Mouse (Mus musculus): ENCODE results near the gene Vps33b.

Vps33b gene

DNA sequence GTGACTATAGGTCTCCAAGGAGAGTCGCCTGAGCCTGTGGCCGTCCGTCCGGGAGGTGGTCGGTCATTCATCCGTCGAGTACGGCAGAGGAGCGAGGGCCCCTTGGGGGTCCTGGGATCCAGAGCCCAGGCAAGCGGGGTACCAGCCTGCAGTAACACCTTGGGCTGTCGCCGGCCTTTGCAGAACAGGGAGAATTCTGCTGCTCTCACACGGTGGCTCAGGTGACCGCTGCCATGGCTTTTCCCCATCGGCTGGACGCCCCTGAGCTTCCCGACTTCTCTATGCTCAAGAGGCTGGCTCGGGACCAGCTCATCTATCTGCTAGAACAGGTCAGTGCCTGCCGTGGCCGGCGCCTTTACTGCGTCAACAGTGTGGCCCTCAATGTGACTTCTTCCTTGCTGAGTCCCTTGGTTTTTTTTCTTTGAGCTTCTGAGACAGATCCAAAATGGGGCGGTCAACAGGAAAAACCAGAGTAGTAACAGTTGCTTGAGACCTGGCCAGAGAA is 354 bp downstream of the Vps33b start:
- no peak for DNase-seq

DNA sequence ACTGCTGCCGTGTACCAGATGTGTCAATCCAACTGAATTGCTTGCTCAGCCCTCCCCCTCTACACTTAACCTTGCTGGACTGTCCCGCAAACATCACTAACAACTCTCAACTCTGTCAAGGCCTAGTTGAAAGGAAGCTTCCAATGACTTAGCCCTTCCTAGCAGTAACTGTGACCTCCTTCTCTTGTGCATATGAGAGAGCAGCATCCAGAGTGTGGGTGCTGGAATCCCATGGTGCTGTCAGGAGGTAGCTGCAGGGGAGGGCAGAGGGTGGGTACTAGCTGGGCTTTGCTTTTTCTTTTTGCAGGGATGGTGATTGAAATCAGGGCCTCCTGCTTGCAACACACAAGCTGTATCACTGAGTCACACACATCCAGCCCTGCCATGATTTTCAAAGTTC is 4.0 kb downstream of the Vps33b start:
- no peak for DNase-seq

DNA sequence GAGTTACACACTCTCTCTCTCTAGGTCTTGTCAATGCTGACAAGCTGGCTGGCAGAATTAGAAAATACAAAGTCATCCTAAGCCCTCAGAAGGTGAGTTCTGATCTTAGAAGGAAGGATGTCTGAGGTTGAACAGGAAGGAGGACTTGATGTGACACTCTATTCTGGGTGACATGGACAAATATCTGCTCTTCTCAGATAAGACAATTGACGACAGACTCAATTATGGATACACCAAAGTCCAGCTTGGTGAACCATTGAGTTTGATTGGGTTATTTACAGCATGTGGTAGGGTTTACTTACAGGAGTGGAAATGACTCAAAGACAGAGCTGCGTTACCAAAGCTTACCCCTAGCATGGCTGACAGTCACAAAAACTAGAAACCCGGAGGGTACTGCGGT is 6.9 kb downstream of the Vps33b start:
- no peak for DNase-seq

DNA sequence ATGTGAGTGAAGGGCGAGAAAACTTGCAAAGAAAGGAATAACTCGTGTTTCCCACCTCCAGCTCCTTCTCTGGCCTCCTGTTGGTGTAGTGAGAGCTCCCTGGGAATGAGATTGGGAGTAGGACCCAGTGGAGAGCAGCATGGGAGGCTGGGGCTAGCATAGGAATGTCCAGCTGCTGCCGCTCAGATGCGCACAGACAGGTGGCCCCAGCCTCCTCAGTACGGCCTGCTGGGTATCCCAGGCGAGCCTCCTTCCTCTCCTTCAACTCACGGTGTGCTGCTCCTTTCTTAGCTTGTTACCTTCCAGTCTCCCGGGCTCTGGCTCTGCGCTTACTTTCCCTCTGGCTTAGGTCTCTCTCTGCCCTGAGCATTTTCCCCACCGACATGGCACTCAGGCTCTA is 10.6 kb downstream of the Vps33b start:
- no peak for DNase-seq

DNA sequence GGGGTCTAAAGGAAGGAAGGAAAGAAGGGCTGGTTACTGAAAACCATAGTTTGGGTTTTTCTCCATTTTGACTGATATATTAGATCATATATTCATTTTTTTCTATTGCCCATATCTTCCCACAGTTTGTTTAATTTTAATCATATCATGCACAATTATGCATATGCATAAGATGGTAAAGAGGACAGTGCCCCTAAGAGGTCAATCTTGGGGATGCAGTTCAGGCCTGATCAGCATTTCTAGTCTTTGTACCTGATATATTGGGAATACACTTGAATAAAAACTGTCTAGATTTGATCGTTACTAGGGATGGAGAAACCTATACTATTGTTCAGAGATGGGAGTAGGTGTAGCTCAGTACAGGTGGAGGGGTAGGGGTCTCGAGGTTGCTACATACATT is 11.5 kb downstream of the Vps33b start:
- no peak for DNase-seq

DNA sequence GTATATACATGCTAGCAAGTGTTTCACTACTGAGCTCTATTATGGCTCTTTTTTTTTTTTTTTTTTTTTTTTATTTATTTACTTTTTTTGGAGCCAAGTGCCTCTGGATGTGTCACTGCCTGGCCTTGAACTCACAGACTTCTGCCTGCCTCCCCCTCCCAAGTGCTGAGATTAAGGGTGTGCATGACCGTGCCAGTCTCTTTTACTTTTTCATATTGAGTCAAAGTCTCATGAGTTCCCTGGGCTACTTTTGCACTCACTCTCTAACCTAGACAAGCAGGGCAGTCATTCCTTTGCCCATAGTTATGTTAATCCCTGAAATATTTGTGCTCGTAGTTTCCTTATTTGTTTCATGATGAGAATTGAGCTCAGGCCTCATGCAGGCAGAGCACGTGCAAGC is 12.2 kb downstream of the Vps33b start:
- no peak for DNase-seq

DNA sequence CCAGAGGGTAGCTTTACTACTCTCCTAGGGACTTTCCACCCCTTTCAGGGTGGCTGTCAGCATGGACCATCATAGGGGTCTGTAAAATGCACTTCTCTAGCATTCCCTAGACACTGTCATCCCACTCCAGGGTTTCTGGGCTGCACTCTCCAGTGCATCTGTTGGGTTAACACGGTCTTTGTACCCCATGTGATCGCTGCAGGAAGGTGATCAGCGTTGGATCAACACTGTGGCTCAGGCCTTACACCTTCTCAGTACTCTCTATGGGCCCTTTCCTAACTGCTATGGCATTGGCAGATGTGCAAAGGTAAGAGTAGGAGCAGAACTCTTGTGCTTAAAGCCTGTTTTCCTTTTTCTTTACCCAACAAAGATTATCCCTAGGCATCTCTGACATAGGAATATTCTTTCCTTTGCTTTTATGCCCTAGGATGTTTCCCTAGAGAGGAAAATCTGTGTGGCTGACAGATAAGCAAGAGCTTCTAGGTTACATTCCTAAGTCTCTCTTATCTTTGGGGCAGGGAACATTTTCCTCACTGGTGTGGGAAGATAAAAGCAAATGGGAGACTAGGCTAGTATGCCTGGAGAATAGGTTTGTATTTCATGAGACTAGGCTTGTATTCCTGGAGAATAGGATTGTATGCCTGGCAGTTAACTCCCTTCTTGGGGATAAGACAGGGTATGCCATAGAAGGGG is 13.9 kb downstream of the Vps33b start:
- DNase-seq = no peak

DNA sequence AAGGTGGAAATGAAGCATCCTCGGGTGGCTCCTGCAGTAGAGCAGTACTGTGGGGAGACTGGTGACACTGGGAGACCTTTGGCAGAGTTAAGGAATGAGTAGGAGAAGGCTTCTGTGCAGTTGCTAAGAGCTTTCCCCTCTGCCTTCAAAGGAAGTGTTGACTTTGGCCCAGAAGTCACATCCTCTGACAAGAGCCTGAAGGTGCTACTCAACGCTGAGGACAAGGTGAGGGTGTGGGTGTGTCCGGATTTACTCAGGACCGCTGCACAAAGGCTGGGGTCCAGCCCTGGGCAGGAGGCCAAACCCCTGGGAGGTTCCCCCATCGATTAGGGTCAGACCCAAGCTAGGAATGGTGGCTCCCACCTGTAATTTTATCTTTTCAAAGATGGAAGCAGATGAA is 14.9 kb downstream of the Vps33b start:
- DNase-seq = no peak

DNA sequence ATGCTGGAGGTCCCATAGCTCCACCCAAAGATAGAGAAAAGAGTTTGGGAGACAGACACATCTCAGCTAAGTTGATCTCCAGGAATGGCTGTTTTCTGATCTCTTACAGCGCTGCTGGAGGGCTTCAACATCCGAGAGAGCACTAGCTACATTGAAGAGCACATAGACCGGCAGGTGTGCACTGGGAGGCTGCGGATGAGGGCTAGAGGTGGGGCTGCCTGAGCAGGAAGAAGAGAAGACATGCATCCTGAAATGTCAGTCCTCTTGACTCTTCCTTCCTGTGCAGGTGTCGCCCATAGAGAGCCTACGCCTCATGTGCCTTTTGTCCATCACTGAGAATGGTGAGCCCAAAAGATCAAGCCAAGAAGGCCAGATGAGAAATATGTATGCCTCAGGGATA is 16.3 kb downstream of the Vps33b start:
- DNase-seq = no peak

DNA sequence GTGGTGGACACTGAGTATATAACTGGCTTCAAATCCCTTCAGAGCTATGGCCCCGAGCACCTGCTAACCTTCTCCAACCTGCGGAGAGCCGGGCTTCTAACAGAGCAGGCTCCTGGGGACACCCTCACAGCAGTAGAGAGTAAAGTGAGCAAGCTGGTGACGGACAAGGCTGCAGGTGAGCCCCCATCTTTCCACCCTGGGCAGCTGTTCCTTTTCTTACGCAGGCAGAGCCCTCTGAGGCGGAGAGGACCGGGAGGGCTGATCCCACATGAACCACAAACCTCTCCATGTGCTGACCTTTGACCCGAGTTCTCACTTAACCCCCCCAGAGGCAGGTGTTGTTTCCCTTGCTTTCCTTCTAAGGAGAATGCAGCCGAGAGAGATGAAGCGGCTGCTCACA is 18.3 kb downstream of the Vps33b start:
- DNase-seq = no peak

DNA sequence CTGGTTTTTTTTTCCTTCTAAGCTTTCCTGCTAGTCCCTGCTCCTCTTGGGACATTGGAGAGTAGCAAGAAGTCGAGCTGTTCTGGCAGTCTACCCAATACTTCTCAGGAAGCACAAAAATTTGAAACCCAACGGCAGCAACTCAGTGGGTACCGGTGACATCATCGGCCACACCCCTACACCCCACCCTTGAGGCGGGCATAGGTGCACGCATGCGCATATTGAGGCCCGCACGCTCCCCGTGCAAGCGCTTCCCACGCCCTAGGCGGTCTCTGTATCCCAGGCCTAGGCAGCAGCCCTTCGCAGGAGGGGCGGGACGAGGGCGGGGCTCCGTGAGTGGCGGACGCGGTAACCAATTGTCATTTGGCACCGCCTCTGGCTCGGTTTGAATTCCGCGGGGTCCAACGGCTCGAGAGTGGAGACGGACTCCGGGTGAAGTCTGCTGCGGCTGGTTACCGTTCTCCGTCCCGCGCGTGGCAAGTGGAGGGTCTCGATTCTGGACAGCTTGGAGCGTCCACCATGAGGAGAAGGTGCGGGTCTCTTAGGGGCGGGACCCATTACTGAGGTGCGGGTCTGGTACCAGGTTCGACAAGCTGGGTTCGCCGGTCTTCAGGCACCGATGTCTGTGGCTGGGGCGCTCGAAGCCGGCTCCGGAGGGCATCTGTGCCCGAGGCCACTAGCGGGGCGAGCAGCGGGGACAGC is 24.8 kb downstream of the Vps33b start, which contains the start of gene Prc1:
TSS of gene Prc1 (plus strand) at position 389 of the 702 bp plus-strand sequence.
- DNase-seq = peak; percentile 99

DNA sequence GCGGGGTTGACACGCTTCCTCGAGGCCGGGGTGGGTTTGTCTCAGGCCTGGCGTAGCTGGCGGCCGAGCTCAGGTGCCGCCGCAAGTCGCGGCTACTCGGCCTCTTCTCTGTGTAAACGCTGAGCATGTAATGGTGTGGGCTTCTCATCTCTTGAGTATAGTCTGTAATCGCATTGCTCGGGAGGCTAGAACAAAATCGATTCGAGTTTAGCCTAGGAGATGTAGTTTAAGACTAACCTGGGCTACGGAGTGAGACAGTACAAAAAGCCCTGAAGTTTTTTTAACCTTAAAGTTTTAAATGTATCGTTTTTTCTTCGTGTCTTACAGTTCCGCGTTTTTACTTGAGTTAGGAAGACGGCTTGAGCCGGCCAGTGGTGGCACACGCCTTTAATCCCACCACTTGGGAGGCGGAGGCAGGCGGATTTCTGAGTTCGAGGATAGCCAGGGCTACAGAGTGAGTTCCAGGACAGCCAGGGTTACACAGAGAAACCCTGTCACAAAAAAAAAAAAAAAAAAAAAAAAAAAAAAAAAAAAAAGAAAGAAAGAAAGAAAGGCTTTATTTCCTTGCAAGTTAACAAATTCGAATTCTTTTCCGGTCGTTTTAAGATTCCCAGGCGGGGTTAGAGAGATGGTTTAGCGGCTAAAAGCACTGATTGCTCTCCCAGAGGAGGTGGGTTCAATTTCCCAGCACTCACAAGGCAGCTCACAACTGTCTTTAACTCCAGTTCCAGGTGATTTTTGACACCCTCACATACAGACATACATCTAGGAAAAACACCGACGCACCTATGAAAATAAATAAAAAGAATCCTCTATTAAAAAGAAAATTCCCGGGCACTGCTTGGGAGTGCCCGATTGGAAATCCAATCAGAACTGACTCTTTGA is 25.6 kb downstream of the Vps33b start:
- no peak for DNase-seq

DNA sequence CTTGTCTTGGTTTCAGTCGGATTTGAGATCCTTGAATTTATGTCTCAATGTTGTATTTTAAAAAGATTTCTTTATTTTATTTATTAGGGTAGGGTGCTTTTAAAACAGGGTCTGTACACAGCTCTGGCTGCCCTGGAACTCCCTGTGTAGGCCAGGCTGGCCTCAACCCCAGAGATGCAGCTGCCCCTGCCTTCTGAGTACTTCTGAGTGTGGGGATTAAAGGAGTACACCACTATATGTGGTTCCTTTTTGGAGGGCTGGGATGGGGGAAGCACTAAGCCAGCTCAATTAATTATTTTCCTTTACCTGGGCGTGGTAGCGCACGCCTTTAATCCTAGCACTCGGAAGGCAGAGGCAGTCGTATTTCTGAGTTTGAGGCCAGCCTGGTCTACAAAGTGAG is 27.0 kb downstream of the Vps33b start:
- no peak for DNase-seq

DNA sequence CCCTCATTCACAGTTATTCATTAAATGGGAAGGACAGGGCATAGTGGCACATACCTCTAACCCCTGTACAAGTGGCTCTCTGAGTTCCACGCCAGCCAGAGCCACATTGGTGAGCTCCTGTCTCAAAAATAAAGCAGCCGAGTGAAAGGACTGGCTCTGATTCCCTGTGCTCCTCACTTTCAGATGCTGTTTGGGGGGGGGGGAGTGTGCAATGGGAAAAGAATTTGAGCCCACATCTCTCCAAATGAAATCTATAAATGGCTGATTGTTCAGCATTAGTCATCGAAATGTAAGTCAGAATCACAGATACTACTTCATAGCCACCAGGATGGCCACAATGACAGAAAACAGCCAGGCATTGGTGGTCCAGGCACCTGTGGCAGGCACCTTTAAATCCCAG is 27.6 kb downstream of the Vps33b start:
- DNase-seq = no peak

DNA sequence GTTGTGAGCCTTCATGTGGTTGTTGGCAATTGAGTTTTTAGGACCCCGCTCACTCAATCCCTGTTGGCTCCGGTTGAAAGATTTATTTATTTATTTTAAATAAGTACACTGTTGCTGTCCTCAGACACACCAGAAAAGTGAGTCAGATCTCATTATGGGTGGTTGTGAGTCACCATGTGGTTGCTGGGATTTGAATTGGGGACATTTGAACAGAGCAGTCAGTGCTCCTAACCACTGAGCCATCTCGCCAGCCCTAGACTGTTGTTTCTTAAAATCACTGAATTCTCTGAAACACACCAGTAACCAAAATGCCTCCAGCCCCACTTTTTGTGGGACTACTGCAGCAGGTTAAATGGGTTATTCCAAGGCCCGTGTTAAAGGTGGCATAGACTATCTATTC is 29.3 kb downstream of the Vps33b start:
- no peak for DNase-seq

DNA sequence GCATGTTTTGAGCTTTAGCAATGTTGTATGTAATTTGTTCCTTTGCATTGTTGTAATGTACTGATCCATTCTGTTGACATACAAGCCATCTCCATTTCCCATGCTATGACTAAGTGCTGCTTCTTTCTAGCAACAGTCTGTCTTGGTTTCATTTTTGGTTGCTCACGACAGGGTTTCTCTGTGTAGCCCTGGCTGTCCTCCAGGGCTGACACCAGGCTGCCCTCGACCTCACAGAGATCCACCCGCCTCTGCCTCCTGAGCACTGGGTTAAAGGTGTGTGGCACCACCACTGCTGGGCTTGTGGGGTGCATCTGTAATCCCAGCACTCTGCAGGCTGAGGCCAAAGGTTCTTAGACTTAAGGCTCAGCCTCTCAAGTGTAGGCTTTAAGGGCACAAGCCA is 30.1 kb downstream of the Vps33b start:
- DNase-seq = no peak

DNA sequence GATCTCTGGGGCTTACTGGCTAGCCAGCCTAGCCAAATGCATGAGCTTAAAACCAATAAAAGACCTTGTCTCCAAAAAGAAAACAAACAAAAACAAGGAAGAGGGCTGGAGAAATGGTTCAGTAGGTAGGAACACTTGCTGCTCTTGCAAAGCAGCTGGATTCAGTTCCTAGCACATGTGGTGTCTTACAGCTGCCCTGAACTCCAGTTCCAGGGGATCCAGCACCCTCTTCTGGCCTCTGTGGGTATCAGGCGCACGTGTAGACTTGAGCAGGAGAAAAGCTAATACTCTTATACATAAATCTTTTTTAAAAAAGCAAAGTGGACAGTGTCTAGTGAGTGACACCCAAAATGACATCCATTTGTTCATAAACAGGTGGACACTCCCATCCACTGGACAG is 32.1 kb downstream of the Vps33b start:
- DNase-seq = no peak

DNA sequence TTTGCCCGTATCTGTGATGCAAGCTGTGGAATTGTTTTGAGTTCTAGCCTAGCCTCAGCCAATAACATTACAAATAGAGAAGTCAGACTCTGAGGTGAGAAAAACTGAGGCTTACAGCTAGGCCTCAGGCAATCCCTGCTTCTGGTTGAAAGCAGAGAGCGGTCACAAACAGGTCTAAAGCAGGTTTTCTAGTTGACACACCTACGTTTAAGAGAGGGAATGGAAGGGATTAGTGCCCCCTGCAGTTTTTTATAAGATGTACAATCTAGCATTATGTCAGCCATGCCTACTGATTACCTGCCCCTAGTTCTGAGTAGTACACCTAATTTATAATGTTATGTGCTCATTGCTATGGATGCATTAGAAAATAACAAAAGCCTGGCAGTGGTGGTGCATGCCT is 38.3 kb downstream of the Vps33b start:
- DNase-seq = no peak

DNA sequence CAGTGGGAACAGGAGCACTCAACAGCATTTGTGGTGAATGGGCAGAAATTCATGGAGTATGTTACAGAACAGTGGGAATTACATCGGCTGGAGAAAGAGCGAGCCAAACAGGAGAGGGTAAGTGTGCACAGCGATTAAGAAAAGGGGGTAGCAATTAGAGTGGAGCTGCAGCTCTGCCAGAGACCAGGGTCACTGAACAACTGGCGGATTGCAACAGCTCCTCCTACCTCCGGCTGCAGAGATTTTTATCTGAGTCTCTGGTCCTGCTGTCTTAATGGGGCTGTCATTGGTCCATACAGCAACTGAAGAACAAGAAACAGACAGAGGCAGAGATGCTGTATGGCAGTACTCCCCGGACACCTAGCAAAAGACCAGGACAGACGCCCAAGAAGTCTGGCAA is 41.3 kb downstream of the Vps33b start:
- DNase-seq = no peak

DNA sequence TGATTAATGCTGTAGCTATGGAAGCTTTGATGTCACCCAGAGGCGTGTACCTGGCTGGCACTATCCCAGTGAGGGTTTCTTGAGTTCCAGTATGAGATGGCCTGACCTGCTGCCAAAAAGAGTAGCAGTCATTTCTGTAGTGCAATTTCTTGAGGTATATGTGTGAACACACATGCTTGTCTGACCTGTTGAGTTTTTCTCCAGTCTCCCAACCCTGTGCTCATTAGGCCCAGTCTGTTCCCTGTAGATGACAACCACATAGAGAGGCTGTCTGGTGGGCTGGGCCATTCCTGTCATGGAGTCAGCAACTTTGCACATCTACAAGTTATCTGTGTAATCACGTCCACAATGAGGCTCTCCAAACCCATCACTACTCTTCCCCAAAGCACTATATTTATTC is 46.3 kb downstream of the Vps33b start:
- no peak for DNase-seq

DNA sequence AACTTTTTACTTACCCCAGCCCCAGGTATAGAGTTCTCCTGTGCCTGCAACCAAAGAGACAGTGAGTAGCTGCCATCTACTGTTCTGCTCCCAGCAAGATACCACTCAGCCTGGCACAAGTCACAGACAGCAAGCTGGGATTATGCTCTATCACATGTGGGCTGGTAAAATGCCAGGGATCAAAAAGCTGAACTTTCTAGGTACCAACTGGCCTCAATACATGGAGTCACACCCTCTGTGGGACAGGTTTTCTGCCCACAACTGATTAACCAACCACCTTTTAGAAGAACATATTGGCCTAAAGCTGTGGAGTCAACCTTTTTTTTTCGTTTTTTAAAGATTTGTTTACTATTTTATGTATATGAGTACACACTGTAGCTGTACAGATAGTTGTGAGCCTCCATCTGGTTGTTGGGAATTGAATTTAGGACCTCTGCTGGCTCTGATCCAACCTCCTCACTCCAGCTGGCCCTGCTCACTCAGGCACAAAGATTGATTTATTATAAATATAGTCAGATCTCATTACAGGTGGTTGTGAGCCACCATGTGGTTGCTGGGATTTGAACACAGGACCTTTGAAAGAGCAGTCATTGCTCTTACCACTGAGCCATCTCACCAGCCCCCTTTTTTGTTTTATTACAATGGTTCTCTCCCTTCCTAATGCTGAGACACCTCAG is 48.1 kb downstream of the Vps33b start:
- no peak for DNase-seq

DNA sequence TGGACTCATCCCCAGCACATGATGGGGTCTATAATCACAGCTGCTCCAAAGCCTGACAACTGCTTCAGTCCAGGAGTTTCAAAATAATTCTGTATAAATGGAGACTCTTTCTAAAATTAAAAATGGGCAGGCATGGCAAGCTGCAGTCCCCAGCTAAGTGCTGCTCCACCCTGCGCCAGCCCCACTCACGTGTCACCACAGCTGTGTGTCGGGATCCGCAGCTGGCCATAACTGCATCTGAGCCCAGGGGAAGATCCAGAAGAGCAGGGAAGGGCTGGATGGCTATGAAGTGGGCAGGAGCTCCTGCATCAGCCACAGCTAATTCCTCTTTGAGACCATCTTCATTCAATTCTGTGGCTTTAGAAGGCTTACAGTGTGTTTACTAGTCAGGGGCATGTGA is 49.2 kb downstream of the Vps33b start:
- DNase-seq = no peak

DNA sequence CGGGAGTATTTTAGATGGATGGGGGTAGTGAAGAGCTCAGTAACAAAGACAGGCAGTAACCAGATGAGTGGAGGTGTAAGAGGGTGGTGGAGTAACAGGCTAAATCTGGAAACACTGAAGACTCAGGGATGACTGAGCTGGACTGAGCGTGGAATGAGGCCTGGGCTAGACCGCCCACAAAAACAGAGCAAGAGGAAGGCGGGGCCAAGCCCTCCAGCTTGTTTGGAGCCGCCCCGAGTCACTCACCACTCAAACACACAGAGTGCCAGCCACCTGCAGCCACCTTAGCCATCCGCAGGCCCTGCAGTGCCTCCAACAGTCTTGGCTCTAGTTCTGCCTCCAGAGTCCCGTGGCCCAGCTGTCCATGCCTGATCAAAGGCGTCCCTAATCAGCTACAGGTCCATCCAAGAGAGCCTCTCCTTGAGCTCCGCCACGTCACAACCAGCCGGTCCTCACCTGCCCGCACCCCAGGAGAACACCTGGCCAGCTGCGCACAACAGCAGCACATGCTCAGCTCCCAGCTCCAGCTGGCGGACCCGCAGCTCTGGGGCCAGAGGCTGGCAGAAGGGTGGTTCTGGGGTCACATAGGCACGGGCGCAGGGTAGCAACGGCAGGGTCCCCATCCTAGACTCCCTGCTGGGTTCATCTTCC is 50.5 kb downstream of the Vps33b start:
- no peak for DNase-seq
